Mouse (Mus musculus) mouse embryonic stem cell (cell line): ENCODE results near the gene 1700010B08Rik.
"Not testable (repeated sequence)": the region's sequence is repeated elsewhere in the genome, so short reads cannot be mapped to it uniquely, and the experiment has no call there.

Source experiments
- in situ Hi-C, 2 experiments: fragments of 300-500 bp; cut with MboI; formaldehyde crosslinking; loops; 1 replicate in 1 of 2; 3 replicates in 1 of 2; pipeline ENCODE4 v1.14.3; 2019 to 2020; ENCODE audit warnings: low sequenced_read_pairs in 2 of 2, low pct_unique_long_range_greater_than_20kb in 1 of 2, mixed read lengths in 1 of 2; ENCODE audit not compliant: unreplicated experiment in 1 of 2

1700010B08Rik gene

GRCm38 (mm10) chr2:173719115-173719514 lies at the start of gene 1700010B08Rik:
TSS of gene 1700010B08Rik (plus strand) at chr2:173719415.
- in situ Hi-C loops: not testable (repeated sequence)

- in situ Hi-C loops: no loop called here
These were observed 46.8 kb upstream of the 1700010B08Rik start for GRCm38 (mm10) chr2:173672328-173672896.

- in situ Hi-C loops: no loop called here
These were observed 45.7 kb upstream of the 1700010B08Rik start for GRCm38 (mm10) chr2:173673469-173673868.

GRCm38 (mm10) chr2:173678593-173678992 lies 40.6 kb upstream of the 1700010B08Rik start:
- in situ Hi-C loops: no loop called here

GRCm38 (mm10) chr2:173679217-173679616 lies 40.0 kb upstream of the 1700010B08Rik start:
- in situ Hi-C loops: no loop called here

- in situ Hi-C loops: no loop called here
These were observed 39.1 kb upstream of the 1700010B08Rik start for GRCm38 (mm10) chr2:173680153-173680552.

- in situ Hi-C loops: no loop called here
These were observed 36.4 kb upstream of the 1700010B08Rik start for GRCm38 (mm10) chr2:173682773-173683172.

GRCm38 (mm10) chr2:173685781-173686361 lies 33.3 kb upstream of the 1700010B08Rik start:
- in situ Hi-C loops: no loop called here

GRCm38 (mm10) chr2:173687363-173687762 lies 31.9 kb upstream of the 1700010B08Rik start:
- in situ Hi-C loops: no loop called here

- in situ Hi-C loops: no loop called here
These were observed 29.4 kb upstream of the 1700010B08Rik start for GRCm38 (mm10) chr2:173689835-173690234.

- in situ Hi-C loops: no loop called here
These were observed 27.5 kb upstream of the 1700010B08Rik start for GRCm38 (mm10) chr2:173691748-173692147.

- in situ Hi-C loops: no loop called here
These were observed 26.5 kb upstream of the 1700010B08Rik start for GRCm38 (mm10) chr2:173692693-173693092.

- in situ Hi-C loops: no loop called here
These were observed 20.4 kb upstream of the 1700010B08Rik start for GRCm38 (mm10) chr2:173698850-173699249.

- in situ Hi-C loops: no loop called here
These were observed 16.9 kb upstream of the 1700010B08Rik start for GRCm38 (mm10) chr2:173702096-173702866.

- in situ Hi-C loops: no loop called here
These were observed 16.4 kb upstream of the 1700010B08Rik start for GRCm38 (mm10) chr2:173702867-173703237.

- in situ Hi-C loops: no loop called here
These were observed 13.2 kb upstream of the 1700010B08Rik start for GRCm38 (mm10) chr2:173705827-173706551.

GRCm38 (mm10) chr2:173707626-173708025 lies 11.6 kb upstream of the 1700010B08Rik start:
- in situ Hi-C loops: not testable (repeated sequence)

GRCm38 (mm10) chr2:173710193-173710592 lies 9.0 kb upstream of the 1700010B08Rik start:
- in situ Hi-C loops: no loop called here

GRCm38 (mm10) chr2:173712656-173713055 lies 6.6 kb upstream of the 1700010B08Rik start:
- in situ Hi-C loops: no loop called here
